Mouse (Mus musculus) cerebellum, postnatal 10 days (tissue): ENCODE measurements around the gene Tedc1.

ENCODE experiments used
- DNase-seq, 2 experiments: peaks; one replicate each; pipeline ENCODE4 v3.0.0; 2021; ENCODE audit warnings: mixed read lengths in 2 of 2

Gene Tedc1

GRCm38 (mm10) chr12:113139908-113140615 lies 16.2 kb upstream of the Tedc1 start, which contains the start of gene Crip2:
TSS of gene Crip2 (plus strand) at chr12:113140236.
- DNase-seq: peak; percentile 81 to 85

GRCm38 (mm10) chr12:113140616-113141411 lies 15.4 kb upstream of the Tedc1 start:
- peak; percentile 50 to 55 for DNase-seq

GRCm38 (mm10) chr12:113141531-113141973 lies 14.7 kb upstream of the Tedc1 start:
- DNase-seq: peak; percentile 74 to 78

GRCm38 (mm10) chr12:113142021-113142975 lies 13.9 kb upstream of the Tedc1 start:
- DNase-seq: peak; percentile 63 to 76

- DNase-seq: no peak
Observed at GRCm38 (mm10) chr12:113143164-113143563, 13.1 kb upstream of the Tedc1 start.

- peak; percentile 53 to 65 for DNase-seq
Observed at GRCm38 (mm10) chr12:113144001-113144756, 12.0 kb upstream of the Tedc1 start.

- no peak for DNase-seq
Observed at GRCm38 (mm10) chr12:113144886-113145285, 11.3 kb upstream of the Tedc1 start.

- DNase-seq: no peak
Observed at GRCm38 (mm10) chr12:113145591-113145990, 10.6 kb upstream of the Tedc1 start.

GRCm38 (mm10) chr12:113146112-113147057 lies 9.8 kb upstream of the Tedc1 start, which contains the start of gene Crip1:
TSS of gene Crip1 (plus strand) at chr12:113146316.
- DNase-seq: peak; percentile 87 to 91

GRCm38 (mm10) chr12:113147481-113147880 lies 8.7 kb upstream of the Tedc1 start:
- DNase-seq: peak; percentile 91 to 95

GRCm38 (mm10) chr12:113148381-113149035 lies 7.7 kb upstream of the Tedc1 start:
- peak; percentile 57 to 58 for DNase-seq

GRCm38 (mm10) chr12:113149341-113149740 lies 6.9 kb upstream of the Tedc1 start:
- DNase-seq: peak; percentile 58 to 62

- DNase-seq: no peak
Observed at GRCm38 (mm10) chr12:113149896-113150295, 6.3 kb upstream of the Tedc1 start.

GRCm38 (mm10) chr12:113150591-113150990 lies 5.6 kb upstream of the Tedc1 start:
- DNase-seq: no peak

GRCm38 (mm10) chr12:113151046-113151445 lies 5.2 kb upstream of the Tedc1 start:
- no peak for DNase-seq

GRCm38 (mm10) chr12:113151661-113152271 lies 4.5 kb upstream of the Tedc1 start:
- DNase-seq: peak; percentile 40 to 52

GRCm38 (mm10) chr12:113152272-113152661 lies 4.0 kb upstream of the Tedc1 start:
- peak in 1 of 2 experiments; percentile 14 for DNase-seq

- DNase-seq: peak in 1 of 2 experiments; percentile 7
Observed at GRCm38 (mm10) chr12:113152991-113153525, 3.2 kb upstream of the Tedc1 start.

- DNase-seq: peak in 1 of 2 experiments; percentile 15
Observed at GRCm38 (mm10) chr12:113153971-113154370, 2.2 kb upstream of the Tedc1 start.
